Mouse (Mus musculus) midbrain, embryonic 12.5 days (tissue): ENCODE results near the gene Mllt11. TPM values are rescaled to one million over a fixed set of nuclear protein-coding genes. Genes with fewer than 3 reads are reported as not detected.
A peak's percentile ranks its signal among the peaks of the same experiment; 100 is the strongest.

Experiments
- ATAC-seq: fragments of 200-750 bp; cut with Nextera tagmentation; 2 replicates; pipeline ENCODE4 v1.8.0; 2017; ENCODE audit warnings: low read depth, moderate TSS enrichment, moderate library complexity; ENCODE audit not compliant: low FRiP score
- H3K27ac ChIP-seq: fragments of 300-500 bp; sonication (generic); replicated peaks from 2 replicates; pipeline ENCODE4 v1.5.1; 2016; ENCODE audit warnings: mild to moderate bottlenecking
- H3K27me3 ChIP-seq: fragments of 300-500 bp; sonication (generic); 2 replicates; pipeline ENCODE4 v1.6.1; 2016; ENCODE audit warnings: mild to moderate bottlenecking
- H3K36me3 ChIP-seq: fragments of 300-500 bp; sonication (generic); 2 replicates; pipeline ENCODE4 v1.6.1; 2016
- H3K4me1 ChIP-seq: fragments of 300-500 bp; sonication (generic); 2 replicates; pipeline ENCODE4 v1.6.1; 2016
- H3K4me2 ChIP-seq: fragments of 300-500 bp; sonication (generic); replicated peaks from 2 replicates; pipeline ENCODE4 v1.6.1; 2016; ENCODE audit warnings: mild to moderate bottlenecking, moderate library complexity
- H3K4me3 ChIP-seq: fragments of 300-500 bp; sonication (generic); 2 replicates; pipeline ENCODE4 v1.5.1; 2016; ENCODE audit warnings: mild to moderate bottlenecking
- H3K9ac ChIP-seq: fragments of 300-500 bp; sonication (generic); replicated peaks from 2 replicates; pipeline ENCODE4 v1.6.1; 2016; ENCODE audit warnings: mild to moderate bottlenecking, moderate library complexity
- H3K9me3 ChIP-seq: fragments of 300-500 bp; sonication (generic); 2 replicates; pipeline ENCODE4 v1.6.1; 2016; ENCODE audit warnings: mild to moderate bottlenecking
- WGBS: fragments of 180-500 bp; shearing (Covaris S2); methylation state at CpG from one replicate; pipeline ENCODE4 v1.1.7; 2016; 5-methylcytosine and 5-hydroxymethylcytosine counted together
- polyA plus RNA-seq: library from polyadenylated mRNA; unstranded; fragments of >200 nt; fragmentation: Nextera tagmentation; extraction: Ambion mirVana; gene quantifications from 2 replicates; pipeline ENCODE4 v1.2.1, GENCODE M21; 2016

Gene Mllt11
- 101 and 106 TPM in 2 replicates for polyA plus RNA-seq

- Histone ChIP-seq H3K4me3 (peak within 1 kb of the TSS; percentile 76), H3K27me3 (no peaks in the 10 kb centered on the region), H3K9ac (peak within 1 kb of the TSS; percentile 28; the same call in 1 of the 2 replicates), H3K27ac (peak within 1 kb of the TSS; percentile 97), H3K4me1 (peaks cover 31% of the 10 kb centered on the region), H3K9me3 (no peaks in the 10 kb centered on the region), H3K4me2 (peak within 1 kb of the TSS; percentile 78), H3K36me3 (peaks cover 49% of the 10 kb centered on the region)
- ATAC-seq, result no peak
- WGBS, result 82% methylated on average over 13 of the region's 13 CpGs
Measured at GRCm38 (mm10) chr3:95231298-95232221, at the start of gene Mllt11. Gene Mllt11, minus strand, starts transcription at chr3:95232171.

- ATAC-seq, result peak; percentile 87
- H3K36me3 ChIP-seq, result no peaks in the 10 kb centered on the region
- peak within 1 kb of the TSS; percentile 77 for H3K9ac ChIP-seq
Measured at GRCm38 (mm10) chr3:95281216-95282126, 49.5 kb upstream of the Mllt11 start, which contains the start of the genes Mindy1 and Prune1. Gene Mindy1, plus strand, starts transcription at chr3:95281345. Gene Prune1, minus strand, starts transcription at chr3:95282076.

DNA sequence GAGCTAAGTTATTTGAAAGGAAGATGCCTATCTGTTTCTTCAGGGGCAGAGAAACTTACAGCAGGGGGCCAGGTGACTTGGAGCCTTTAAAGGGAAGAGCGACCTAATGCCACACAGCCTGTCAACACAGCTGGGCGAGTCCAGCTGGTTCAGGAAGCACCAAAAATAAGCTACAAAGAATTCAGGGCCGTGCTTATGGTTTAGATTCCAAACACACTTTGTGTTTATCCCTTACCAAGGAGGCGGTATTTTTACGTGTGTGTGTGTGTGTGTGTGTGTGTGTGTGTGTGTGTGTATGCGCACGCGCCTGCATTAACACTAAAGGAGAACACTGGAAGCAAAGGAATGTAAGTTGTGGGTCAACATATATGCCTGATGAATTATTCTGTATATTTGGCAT is 48.8 kb upstream of the Mllt11 start:
- peak overlapping the region; percentile 96 for H3K27ac ChIP-seq
- H3K36me3 ChIP-seq, result no peaks in the 10 kb centered on the region
- peak overlapping the region; percentile 66 for H3K4me3 ChIP-seq
- WGBS, result 32% methylated on average over 8 of the region's 8 CpGs
- peak overlapping the region; percentile 77 for H3K9ac ChIP-seq
- H3K4me1 ChIP-seq, result peaks cover 20% of the 10 kb centered on the region
- H3K27me3 ChIP-seq, result no peaks in the 10 kb centered on the region
- H3K9me3 ChIP-seq, result no peaks in the 10 kb centered on the region
- peak overlapping the region; percentile 76 for H3K4me2 ChIP-seq
- ATAC-seq, result no peak

More at GRCm38 (mm10) chr3:95281216-95282126, 49.5 kb upstream of the Mllt11 start, which contains the start of the genes Mindy1 and Prune1:
- H3K4me3 ChIP-seq, result peak within 1 kb of the TSS; percentile 66
- peaks cover 20% of the 10 kb centered on the region for H3K4me1 ChIP-seq
- peak within 1 kb of the TSS; percentile 76 for H3K4me2 ChIP-seq
- WGBS, result under 1% methylated on average over 52 of the region's 53 CpGs
- H3K9me3 ChIP-seq, result no peaks in the 10 kb centered on the region
- H3K27ac ChIP-seq, result peak within 1 kb of the TSS; percentile 96
- H3K27me3 ChIP-seq, result no peaks in the 10 kb centered on the region

DNA sequence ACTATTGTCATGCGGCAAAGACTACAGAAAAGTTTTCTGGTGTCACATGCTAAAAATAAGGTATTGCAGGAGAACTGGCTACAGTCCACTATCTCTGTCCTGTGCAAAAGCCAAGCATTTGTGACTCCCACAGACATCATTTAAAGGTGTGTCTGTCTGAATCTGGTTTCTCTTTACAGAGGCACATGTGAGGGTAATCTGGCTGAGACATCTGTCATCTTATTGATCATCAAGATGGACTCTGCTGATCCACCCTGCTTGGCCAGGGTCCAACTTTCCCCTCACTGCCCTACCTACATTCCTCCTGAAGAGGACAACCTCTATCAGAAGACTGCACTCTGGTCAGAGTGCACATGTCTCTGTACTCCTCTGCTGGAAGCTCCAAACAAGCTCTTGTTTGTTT is 45.2 kb upstream of the Mllt11 start:
- H3K27me3 ChIP-seq, result no peaks in the 10 kb centered on the region
- 0 out of 2 replicates have a peak, but pooled peaks cover 5% of the 10 kb centered on the region for H3K4me1 ChIP-seq
- peaks cover 5% of the 10 kb centered on the region for H3K36me3 ChIP-seq
- H3K27ac ChIP-seq, result no peak overlapping the region
- no peak overlapping the region for H3K9ac ChIP-seq
- H3K4me3 ChIP-seq, result no peak overlapping the region
- no peak for ATAC-seq
- H3K9me3 ChIP-seq, result no peaks in the 10 kb centered on the region
- no peak overlapping the region for H3K4me2 ChIP-seq
- 96% methylated on average over 1 of the region's 1 CpGs for WGBS

DNA sequence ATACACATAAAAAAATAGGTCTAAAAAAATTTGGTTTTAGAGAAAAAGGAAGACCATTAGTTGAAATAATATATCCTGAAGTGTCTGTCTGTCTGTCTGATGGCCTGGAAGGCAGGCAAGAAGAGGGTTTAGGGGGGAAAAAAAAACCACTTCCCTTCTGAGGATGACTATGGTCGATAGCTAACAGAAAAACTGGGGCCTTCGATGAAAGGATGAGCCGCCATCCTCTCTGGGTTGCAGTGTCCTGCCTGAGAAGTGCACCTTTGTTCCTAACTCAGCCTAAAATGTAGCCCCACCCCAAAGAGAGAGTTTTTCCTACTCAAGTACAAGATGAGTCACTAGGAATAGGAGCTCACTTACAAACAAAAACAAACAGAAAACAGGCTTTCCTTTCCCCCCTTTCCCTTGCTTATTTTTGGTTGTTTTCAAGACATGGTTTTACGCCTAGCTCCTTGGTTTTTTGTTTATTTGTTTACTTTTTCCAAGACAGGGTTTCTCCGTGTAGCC is 44.5 kb upstream of the Mllt11 start:
- Histone ChIP-seq H3K27me3 (no peaks in the 10 kb centered on the region), H3K27ac (no peak overlapping the region), H3K9me3 (no peaks in the 10 kb centered on the region), H3K4me3 (no peak overlapping the region), H3K4me1 (0 out of 2 replicates have a peak, but pooled peaks cover 5% of the 10 kb centered on the region), H3K36me3 (peaks cover 5% of the 10 kb centered on the region), H3K9ac (no peak overlapping the region), H3K4me2 (no peak overlapping the region)
- WGBS, result 83% methylated on average over 5 of the region's 5 CpGs
- ATAC-seq, result no peak

- 85% methylated on average over 6 of the region's 6 CpGs for WGBS
- Histone ChIP-seq H3K4me2 (no peak overlapping the region), H3K27ac (no peak overlapping the region), H3K27me3 (no peaks in the 10 kb centered on the region), H3K9me3 (no peaks in the 10 kb centered on the region), H3K4me3 (no peak overlapping the region), H3K4me1 (no peaks in the 10 kb centered on the region), H3K9ac (no peak overlapping the region), H3K36me3 (peaks cover 5% of the 10 kb centered on the region)
- no peak for ATAC-seq
Measured at GRCm38 (mm10) chr3:95275161-95275560, 43.2 kb upstream of the Mllt11 start.

GRCm38 (mm10) chr3:95274453-95274852 is 42.5 kb upstream of the Mllt11 start:
- Histone ChIP-seq H3K4me2 (no peak overlapping the region), H3K9me3 (no peaks in the 10 kb centered on the region), H3K27me3 (no peaks in the 10 kb centered on the region), H3K9ac (no peak overlapping the region), H3K27ac (no peak overlapping the region), H3K36me3 (peaks cover 8% of the 10 kb centered on the region), H3K4me3 (no peak overlapping the region), H3K4me1 (no peaks in the 10 kb centered on the region)
- no peak for ATAC-seq
- 97% methylated on average over 4 of the region's 4 CpGs for WGBS

GRCm38 (mm10) chr3:95273471-95273870 is 41.5 kb upstream of the Mllt11 start:
- H3K36me3 ChIP-seq, result peaks cover 11% of the 10 kb centered on the region
- H3K9me3 ChIP-seq, result no peaks in the 10 kb centered on the region
- ATAC-seq, result no peak
- no peak overlapping the region for H3K9ac ChIP-seq
- H3K27me3 ChIP-seq, result no peaks in the 10 kb centered on the region
- H3K4me3 ChIP-seq, result no peak overlapping the region
- 85% methylated on average over 5 of the region's 5 CpGs for WGBS
- H3K27ac ChIP-seq, result no peak overlapping the region
- H3K4me2 ChIP-seq, result no peak overlapping the region
- no peaks in the 10 kb centered on the region for H3K4me1 ChIP-seq

DNA sequence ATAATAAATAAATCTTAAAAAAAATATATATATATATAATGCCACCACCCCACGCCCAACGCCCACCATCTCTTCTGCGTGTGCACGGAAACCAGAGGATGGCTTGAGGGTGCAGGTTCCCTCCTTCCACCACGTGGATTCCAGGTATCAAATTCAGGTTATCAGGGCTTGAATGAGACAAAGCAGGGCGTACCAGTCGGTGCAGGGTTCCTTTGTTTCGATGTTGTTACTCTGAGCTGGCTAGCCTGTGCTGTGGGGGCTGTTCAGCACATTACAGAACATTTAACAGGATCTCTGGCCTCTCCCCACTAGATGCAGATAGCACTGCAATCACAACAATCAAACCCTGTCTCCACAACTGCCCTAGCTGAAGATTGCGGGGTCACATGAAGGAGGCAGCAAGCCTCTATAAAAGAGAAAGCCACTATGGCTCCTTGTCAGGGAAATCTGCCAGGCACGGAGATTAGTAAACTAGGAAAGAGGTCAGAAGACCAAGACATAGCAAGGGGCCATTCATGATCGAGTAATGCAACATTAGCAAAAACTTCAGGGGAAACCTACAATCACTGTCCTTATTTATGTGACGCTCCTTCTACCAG is 38.9 kb upstream of the Mllt11 start:
- H3K4me2 ChIP-seq, result no peak overlapping the region
- H3K4me3 ChIP-seq, result no peak overlapping the region
- WGBS, result 89% methylated on average over 12 of the region's 12 CpGs
- H3K27ac ChIP-seq, result no peak overlapping the region
- no peaks in the 10 kb centered on the region for H3K4me1 ChIP-seq
- H3K9ac ChIP-seq, result no peak overlapping the region
- peaks cover 33% of the 10 kb centered on the region for H3K36me3 ChIP-seq
- ATAC-seq, result no peak
- 0 out of 2 replicates have a peak, but pooled peaks cover 3% of the 10 kb centered on the region for H3K9me3 ChIP-seq
- no peaks in the 10 kb centered on the region for H3K27me3 ChIP-seq

- H3K27ac ChIP-seq, result no peak overlapping the region
- 0 out of 2 replicates have a peak, but pooled peaks cover 3% of the 10 kb centered on the region for H3K9me3 ChIP-seq
- no peak for ATAC-seq
- peaks cover 37% of the 10 kb centered on the region for H3K36me3 ChIP-seq
- WGBS, result 93% methylated on average over 5 of the region's 5 CpGs
- no peaks in the 10 kb centered on the region for H3K4me1 ChIP-seq
- no peak overlapping the region for H3K4me2 ChIP-seq
- no peak overlapping the region for H3K9ac ChIP-seq
- H3K27me3 ChIP-seq, result no peaks in the 10 kb centered on the region
- no peak overlapping the region for H3K4me3 ChIP-seq
Measured at GRCm38 (mm10) chr3:95269789-95270188, 37.8 kb upstream of the Mllt11 start.

DNA sequence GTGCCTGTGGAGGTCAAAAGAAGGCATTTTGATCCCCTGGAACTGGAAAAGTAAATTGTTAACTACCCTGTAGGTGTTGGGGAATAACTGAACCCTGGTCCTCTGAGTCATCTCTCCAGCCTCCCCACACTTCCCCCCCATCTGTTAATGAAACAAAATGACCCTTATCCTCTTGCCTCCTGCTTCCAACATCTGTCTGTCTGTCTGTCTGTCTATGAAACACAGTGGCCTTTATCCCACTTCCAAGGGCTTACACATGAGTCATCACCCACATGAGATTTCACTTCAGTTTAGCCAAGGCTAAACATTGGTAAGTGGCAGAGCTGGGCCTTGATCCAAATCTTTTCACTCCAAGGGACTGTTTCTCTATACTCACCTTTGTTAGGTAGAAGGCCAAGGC is 35.9 kb upstream of the Mllt11 start:
- Histone ChIP-seq H3K4me2 (no peak overlapping the region), H3K27ac (no peak overlapping the region), H3K36me3 (peaks cover 48% of the 10 kb centered on the region), H3K9ac (no peak overlapping the region), H3K27me3 (no peaks in the 10 kb centered on the region), H3K9me3 (0 out of 2 replicates have a peak, but pooled peaks cover 3% of the 10 kb centered on the region), H3K4me3 (no peak overlapping the region), H3K4me1 (no peaks in the 10 kb centered on the region)
- ATAC-seq, result no peak
